ENCODE assay signal across 28 mouse cellular contexts in genomic region chrX:164971206-164971605, GRCm38 (mm10). TPM values are rescaled to one million over a fixed set of nuclear protein-coding genes. Genes with fewer than 3 reads are reported as not detected.
"Had no signal": no experiment of that assay in that cellular context is flagged by ENCODE, and none has a peak within 500 bp of the region (broad histone marks: within the 10 kb centered on the region; RNA-seq: fewer than 3 reads in every experiment).

No protein-coding gene starts in this region.

- H3K27me3 ChIP-seq: liver, embryonic 13.5 days; megakaryocyte, embryonic 14.5 days; neural tube, embryonic 13.5 days had no signal

- H3K27ac ChIP-seq: kidney, postnatal 0 days; left cerebral cortex, adult 2 months; liver, embryonic 13.5 days; midbrain, embryonic 10.5 days; midbrain, embryonic 13.5 days; neural tube, embryonic 13.5 days had no signal

- H3K9me3 ChIP-seq: liver, embryonic 13.5 days; megakaryocyte, embryonic 14.5 days; midbrain, embryonic 10.5 days; midbrain, embryonic 13.5 days; neural tube, embryonic 13.5 days had no signal

- H3K4me2 ChIP-seq: liver, embryonic 13.5 days; midbrain, embryonic 13.5 days; neural tube, embryonic 13.5 days had no signal

- H3K4me3 ChIP-seq: left cerebral cortex, adult 2 months; liver, embryonic 13.5 days; megakaryocyte, embryonic 14.5 days; midbrain, embryonic 10.5 days; midbrain, embryonic 13.5 days; myocyte; neural tube, embryonic 13.5 days had no signal

- H3K36me3 ChIP-seq: liver, embryonic 13.5 days; midbrain, embryonic 10.5 days; midbrain, embryonic 13.5 days; neural tube, embryonic 13.5 days had no signal

- H3K4me1 ChIP-seq: liver, embryonic 13.5 days; midbrain, embryonic 10.5 days; midbrain, embryonic 13.5 days; neural tube, embryonic 13.5 days had no signal

- DNase-seq: kidney, adult 18-20 months; kidney, adult 9 months; kidney, postnatal 25 days; layer of hippocampus, postnatal 36 days; liver, embryonic 13.5 days; lung, adult 2 months; lung, postnatal 36 days; retina, postnatal 1 day; right cerebral cortex, postnatal 25 days; spleen, adult 18-20 months; thymus, adult 2 months; thymus, postnatal 14 days; thymus, postnatal 4 days had no signal

- ATAC-seq: inflammation-experienced regulatory T-cells, adult 6 months; midbrain, embryonic 13.5 days; midbrain, embryonic 16.5 days had no signal

- H3K9ac ChIP-seq: liver, embryonic 13.5 days; midbrain, embryonic 13.5 days; neural tube, embryonic 13.5 days had no signal

RNA-seq across cellular contexts. Expression of gene Gm17604, which starts 33.4 kb away (rescaled TPM):
- polyA plus RNA-seq: inflammation-experienced regulatory T-cells, adult 6 months; kidney, postnatal 0 days; limb, embryonic 11.5 days; limb, embryonic 14.5 days; liver, adult 2 months; liver, embryonic 13.5 days; liver, embryonic 16.5 days; lung, adult 2 months; lung, embryonic 16.5 days; midbrain, embryonic 10.5 days; midbrain, embryonic 13.5 days; midbrain, embryonic 16.5 days; myocyte; neural tube, embryonic 13.5 days; testis, adult 2 months; thymus, adult 2 months had no signal
